Mouse (Mus musculus) intestine, embryonic 16.5 days (tissue): ENCODE data around the gene Ncoa5. TPM values are rescaled to one million over a fixed set of nuclear protein-coding genes. Genes with fewer than 3 reads are reported as not detected.

Experiments
- ATAC-seq: fragments of 200-750 bp; cut with Nextera tagmentation; 2 replicates; pipeline ENCODE4 v1.8.0; 2017; ENCODE audit warnings: moderate TSS enrichment, moderate library complexity
- H3K27ac ChIP-seq: fragments of 300-500 bp; sonication (generic); 2 replicates; pipeline ENCODE4 v1.5.1; 2014; ENCODE audit warnings: mild to moderate bottlenecking, low read length
- H3K27me3 ChIP-seq: fragments of 300-500 bp; sonication (generic); replicated peaks from 2 replicates; pipeline ENCODE4 v1.6.1; 2014; ENCODE audit warnings: low read length, control low read depth, mixed read lengths; ENCODE audit not compliant: control insufficient read depth, insufficient read depth
- H3K36me3 ChIP-seq: fragments of 300-500 bp; sonication (generic); 2 replicates; pipeline ENCODE4 v1.6.1; 2014; ENCODE audit warnings: low read length, control low read depth; ENCODE audit not compliant: control insufficient read depth, insufficient read depth
- H3K4me1 ChIP-seq: fragments of 300-500 bp; sonication (generic); 2 replicates; pipeline ENCODE4 v1.6.1; 2014; ENCODE audit warnings: low read length, control low read depth, mixed read lengths; ENCODE audit not compliant: control insufficient read depth, insufficient read depth
- H3K4me2 ChIP-seq: fragments of 300-500 bp; sonication (generic); 2 replicates; pipeline ENCODE4 v1.6.1; 2014; ENCODE audit warnings: low read depth, low read length, control low read depth
- H3K4me3 ChIP-seq: fragments of 300-500 bp; sonication (generic); 2 replicates; pipeline ENCODE4 v1.5.1; 2014; ENCODE audit warnings: mild to moderate bottlenecking, low read length
- H3K9ac ChIP-seq: fragments of 300-500 bp; sonication (generic); 2 replicates; pipeline ENCODE4 v1.6.1; 2014; ENCODE audit warnings: low read depth, low read length
- H3K9me3 ChIP-seq: fragments of 300-500 bp; sonication (generic); 2 replicates; pipeline ENCODE4 v1.6.1; 2016; ENCODE audit warnings: low read length, control low read depth; ENCODE audit not compliant: control insufficient read depth
- WGBS: fragments of 180-500 bp; shearing (Covaris S2); extraction: QIAGEN DNeasy Blood & Tissue Kit; methylation state at CpG from one replicate; pipeline ENCODE4 v1.1.7; 2014; 5-methylcytosine and 5-hydroxymethylcytosine counted together
- polyA plus RNA-seq: library from polyadenylated mRNA; unstranded; fragments of >200 nt; fragmentation: Nextera tagmentation; extraction: Ambion mirVana; gene quantifications from 2 replicates; pipeline ENCODE4 v1.2.1, GENCODE M21; 2015

Ncoa5 gene
- polyA plus RNA-seq, 1 experiment from 2014 or later = 41.4 TPM

DNA sequence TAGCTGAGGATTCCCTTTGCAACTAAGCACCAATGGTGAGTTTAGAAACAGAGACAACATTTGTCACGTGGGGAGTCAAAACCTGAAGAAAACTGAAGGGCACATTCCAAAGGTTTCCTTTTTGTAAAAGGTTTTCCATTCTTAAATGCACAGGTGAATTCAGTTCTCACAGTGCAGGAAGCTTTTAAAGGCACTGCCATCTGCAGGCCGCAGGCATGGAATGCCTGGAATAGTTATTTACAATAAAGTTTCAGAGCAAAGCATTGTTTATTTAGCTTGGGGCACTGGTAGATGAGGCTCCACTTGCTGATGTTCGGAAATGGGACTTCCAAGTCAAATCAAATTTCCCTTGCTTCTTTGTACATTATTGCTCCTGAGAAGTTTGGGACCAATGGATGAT lies 2.1 kb downstream of the Ncoa5 start:
- Histone ChIP-seq H3K4me2 (no peak overlapping the region), H3K9me3 (no peaks in the 10 kb centered on the region), H3K27ac (no peak overlapping the region), H3K9ac (no peak overlapping the region), H3K27me3 (0 out of 2 replicates have a peak, but pooled peaks cover 3% of the 10 kb centered on the region), H3K4me1 (peaks cover 10% of the 10 kb centered on the region), H3K36me3 (no peaks in the 10 kb centered on the region), H3K4me3 (no peak overlapping the region)
- WGBS = 37% methylated on average over 3 of the region's 3 CpGs
- no peak for ATAC-seq

DNA sequence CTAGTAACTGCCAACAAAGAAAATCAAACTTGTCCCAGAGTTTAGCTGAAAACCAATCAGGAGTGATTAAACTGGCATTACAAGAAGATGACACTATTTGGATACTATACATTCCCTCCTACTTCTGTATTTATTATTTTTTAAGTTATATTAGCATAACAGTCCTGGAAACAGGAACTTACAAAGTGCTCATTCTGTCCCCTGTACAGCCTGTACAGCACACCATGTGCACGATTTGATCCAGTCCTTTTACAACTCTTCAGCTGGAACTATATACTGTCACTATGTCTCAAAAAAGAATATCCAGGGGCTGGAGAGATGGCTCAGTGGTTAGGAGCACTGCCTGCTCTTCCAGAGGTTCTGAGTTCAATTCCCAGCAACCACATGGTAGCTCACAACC lies 7.5 kb downstream of the Ncoa5 start:
- Histone ChIP-seq H3K9me3 (no peaks in the 10 kb centered on the region), H3K27me3 (no peaks in the 10 kb centered on the region)
- 55% methylated on average over 1 of the region's 1 CpGs for WGBS

DNA sequence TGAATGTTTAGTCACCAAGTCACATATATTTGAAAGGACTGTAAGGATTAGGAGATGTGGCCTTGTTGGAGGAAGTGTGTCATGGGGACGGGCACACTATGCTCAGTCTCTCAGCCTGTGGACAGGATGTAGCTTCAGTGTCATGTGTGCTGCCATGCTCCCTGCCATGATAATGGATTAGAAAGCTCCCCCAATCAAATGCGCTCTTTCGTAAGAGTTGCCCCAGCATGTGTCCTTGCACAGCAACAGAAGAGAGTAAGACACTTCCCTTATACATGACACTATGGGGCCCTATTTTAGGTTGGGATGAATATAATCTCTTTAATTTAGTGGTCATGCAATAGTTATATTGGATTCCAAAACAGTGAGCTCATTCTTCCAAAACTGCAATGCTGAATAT lies 14.2 kb downstream of the Ncoa5 start:
- H3K4me2 ChIP-seq = no peak overlapping the region
- no peak overlapping the region for H3K9ac ChIP-seq
- H3K4me1 ChIP-seq = no peaks in the 10 kb centered on the region
- H3K27me3 ChIP-seq = no peaks in the 10 kb centered on the region
- H3K36me3 ChIP-seq = peaks cover 9% of the 10 kb centered on the region; the same call in 1 of the 2 replicates
- H3K9me3 ChIP-seq = no peaks in the 10 kb centered on the region
- ATAC-seq = no peak
- no peak overlapping the region for H3K27ac ChIP-seq
- WGBS = 85% methylated on average over 3 of the region's 3 CpGs
- H3K4me3 ChIP-seq = no peak overlapping the region

More for the DNA sequence above, 7.5 kb downstream of the Ncoa5 start:
- H3K36me3 ChIP-seq = peaks cover 5% of the 10 kb centered on the region; the same call in 1 of the 2 replicates
- no peak overlapping the region for H3K9ac ChIP-seq
- H3K27ac ChIP-seq = no peak overlapping the region
- no peak for ATAC-seq
- H3K4me1 ChIP-seq = no peaks in the 10 kb centered on the region
- no peak overlapping the region for H3K4me3 ChIP-seq
- no peak overlapping the region for H3K4me2 ChIP-seq

DNA sequence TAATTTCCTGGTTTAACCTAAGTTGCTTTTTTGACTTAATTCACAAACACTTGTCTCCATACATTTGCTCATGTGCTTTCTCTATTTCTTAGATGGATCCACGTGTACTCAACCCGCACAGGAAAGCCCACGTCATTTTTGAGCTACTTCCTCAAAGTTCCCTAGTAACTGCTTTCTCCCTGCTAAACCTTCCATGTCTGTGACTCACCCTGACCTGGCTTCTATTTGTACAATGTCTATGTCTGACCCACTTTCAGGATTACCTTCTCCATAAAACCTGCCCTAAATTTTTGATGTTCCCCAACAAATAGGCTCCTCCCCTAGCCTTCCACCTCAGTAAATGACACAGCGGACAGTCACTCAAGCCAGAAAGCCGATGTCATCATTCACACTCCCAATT lies 19.7 kb downstream of the Ncoa5 start:
- Histone ChIP-seq H3K4me3 (no peak overlapping the region), H3K4me1 (no peaks in the 10 kb centered on the region), H3K27me3 (no peaks in the 10 kb centered on the region), H3K9ac (no peak overlapping the region), H3K4me2 (no peak overlapping the region), H3K9me3 (no peaks in the 10 kb centered on the region), H3K27ac (no peak overlapping the region), H3K36me3 (peaks cover 3% of the 10 kb centered on the region; the same call in 1 of the 2 replicates)
- no peak for ATAC-seq
- 89% methylated on average over 5 of the region's 5 CpGs for WGBS

DNA sequence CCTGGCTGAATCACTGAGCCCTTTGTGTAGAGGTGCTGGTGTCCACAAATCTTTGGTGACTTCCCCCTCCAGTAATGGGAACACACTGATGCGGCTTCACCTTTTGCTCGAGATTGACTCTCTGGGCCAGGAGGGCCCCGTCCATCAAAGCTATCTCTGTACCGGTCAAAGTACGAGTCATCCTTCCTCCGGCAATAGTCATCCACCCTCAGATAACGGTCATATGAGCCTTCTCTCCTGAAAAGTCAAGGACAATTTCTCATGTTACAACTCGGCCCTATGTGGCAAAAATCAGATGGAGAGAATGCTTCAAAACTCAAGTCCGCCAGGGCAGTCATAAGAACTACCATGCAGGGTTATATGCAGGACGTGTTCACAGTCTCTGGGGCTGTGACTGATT lies 24.3 kb downstream of the Ncoa5 start:
- Histone ChIP-seq H3K4me3 (no peak overlapping the region), H3K27me3 (no peaks in the 10 kb centered on the region), H3K36me3 (peaks cover 18% of the 10 kb centered on the region), H3K4me2 (no peak overlapping the region), H3K9ac (no peak overlapping the region), H3K27ac (no peak overlapping the region), H3K9me3 (no peaks in the 10 kb centered on the region), H3K4me1 (no peaks in the 10 kb centered on the region)
- no peak for ATAC-seq
- 75% methylated on average over 10 of the region's 10 CpGs for WGBS

DNA sequence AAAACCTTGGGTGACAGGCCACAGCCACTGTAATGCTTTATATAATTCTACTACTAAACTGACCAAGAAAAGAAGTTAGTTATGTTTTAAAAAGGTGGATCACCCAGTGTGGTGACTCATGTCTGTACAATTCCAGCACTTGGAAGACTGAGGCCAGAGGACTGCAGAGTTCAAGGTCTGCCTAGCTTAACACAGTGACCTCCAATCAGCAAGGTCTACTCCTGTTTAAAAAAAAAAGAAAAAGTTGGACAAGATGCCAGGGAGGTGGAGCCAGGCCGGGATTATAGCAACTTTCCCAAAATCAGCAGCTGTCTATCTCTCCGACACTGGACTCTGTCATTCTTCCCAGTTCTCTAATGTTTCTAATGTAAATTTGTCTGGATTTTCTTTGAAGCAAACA lies 25.1 kb downstream of the Ncoa5 start:
- no peaks in the 10 kb centered on the region for H3K4me1 ChIP-seq
- H3K27ac ChIP-seq = no peak overlapping the region
- H3K9me3 ChIP-seq = no peaks in the 10 kb centered on the region
- H3K27me3 ChIP-seq = no peaks in the 10 kb centered on the region
- 82% methylated on average over 2 of the region's 2 CpGs for WGBS
- no peak overlapping the region for H3K9ac ChIP-seq
- H3K4me3 ChIP-seq = no peak overlapping the region
- no peak overlapping the region for H3K4me2 ChIP-seq
- peaks cover 19% of the 10 kb centered on the region for H3K36me3 ChIP-seq
- no peak for ATAC-seq

DNA sequence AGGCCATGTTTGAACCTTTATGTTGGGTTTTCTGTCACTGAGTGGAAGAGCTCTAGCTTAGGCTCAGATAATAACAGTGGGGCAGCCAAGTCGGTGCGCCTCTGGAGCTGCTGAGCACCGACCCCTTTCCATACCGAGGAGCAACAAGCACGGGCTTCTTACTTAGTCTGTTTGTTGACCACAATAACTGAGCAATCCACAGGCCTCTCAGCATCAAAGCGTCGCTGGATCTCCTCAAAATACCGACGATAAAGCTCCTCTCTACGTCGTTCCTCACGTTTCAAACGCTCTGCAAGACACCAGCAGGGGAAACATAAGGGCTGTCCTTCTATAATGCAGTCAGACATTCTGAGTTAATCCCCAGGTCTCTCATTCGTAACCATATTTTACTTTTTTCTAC lies 25.5 kb downstream of the Ncoa5 start:
- no peak for ATAC-seq
- Histone ChIP-seq H3K4me1 (no peaks in the 10 kb centered on the region), H3K9ac (no peak overlapping the region), H3K9me3 (no peaks in the 10 kb centered on the region), H3K27ac (no peak overlapping the region), H3K4me3 (no peak overlapping the region), H3K27me3 (no peaks in the 10 kb centered on the region), H3K36me3 (peaks cover 21% of the 10 kb centered on the region), H3K4me2 (no peak overlapping the region)
- 96% methylated on average over 14 of the region's 14 CpGs for WGBS

DNA sequence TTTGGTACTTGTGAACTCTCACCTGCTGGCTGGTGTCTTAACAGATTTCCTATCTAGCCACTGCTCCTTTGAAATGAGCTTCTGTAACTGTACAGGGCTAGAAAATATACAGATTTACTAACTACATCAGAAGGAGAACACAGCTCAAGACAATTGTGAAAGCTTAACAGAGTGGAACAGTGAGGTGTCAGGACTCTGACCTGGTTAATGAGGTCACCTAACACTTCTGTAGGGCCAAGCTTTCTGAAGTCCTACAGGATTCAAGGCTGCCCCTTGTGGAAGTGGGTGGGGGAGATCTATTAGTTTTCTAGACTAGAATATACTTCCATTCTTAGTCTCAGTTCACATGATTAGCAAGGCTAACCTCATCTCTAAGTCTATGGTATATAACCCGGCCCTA lies 26.7 kb downstream of the Ncoa5 start:
- 97% methylated on average over 1 of the region's 1 CpGs for WGBS
- Histone ChIP-seq H3K4me3 (no peak overlapping the region), H3K27ac (no peak overlapping the region), H3K9me3 (no peaks in the 10 kb centered on the region), H3K4me1 (no peaks in the 10 kb centered on the region), H3K36me3 (peaks cover 30% of the 10 kb centered on the region), H3K4me2 (no peak overlapping the region), H3K27me3 (no peaks in the 10 kb centered on the region), H3K9ac (no peak overlapping the region)
- ATAC-seq = no peak

DNA sequence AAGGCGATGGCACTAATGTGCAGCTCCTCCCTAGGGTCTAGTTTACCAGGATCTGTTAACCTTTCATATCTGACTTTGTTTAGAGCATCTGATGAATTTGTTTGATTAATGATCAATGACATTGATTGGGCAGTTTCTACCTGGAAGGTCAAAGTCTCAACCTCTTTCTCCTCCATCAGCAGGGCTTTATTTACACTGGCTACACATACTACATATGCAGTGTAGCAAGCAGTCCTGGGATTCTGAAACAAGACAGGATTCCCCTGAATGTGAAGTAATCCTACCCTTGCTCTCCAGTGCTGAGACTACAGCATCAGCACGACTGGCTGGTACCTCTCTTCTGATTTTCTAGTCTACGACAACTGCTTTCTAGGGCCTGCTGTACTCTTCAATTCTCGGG lies 27.9 kb downstream of the Ncoa5 start:
- no peaks in the 10 kb centered on the region for H3K9me3 ChIP-seq

DNA sequence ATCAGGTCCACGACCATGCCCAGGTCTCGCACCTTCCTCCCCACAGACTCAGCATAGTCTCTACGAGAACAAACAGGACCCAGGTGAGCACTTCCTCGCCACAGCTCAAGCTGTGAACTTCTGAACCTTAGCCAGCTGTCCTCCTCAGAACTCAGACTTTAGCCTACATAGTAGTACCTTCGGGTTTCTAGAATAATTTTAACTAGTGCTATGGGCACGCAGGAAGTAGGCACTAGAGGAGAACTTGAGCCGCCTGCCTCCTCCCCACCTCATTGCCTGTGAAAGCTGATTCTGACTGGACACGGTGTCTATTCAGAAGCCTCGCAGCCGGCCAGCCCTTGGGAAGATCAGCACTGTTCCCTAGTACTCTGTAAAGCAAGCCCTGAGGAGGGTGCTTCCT lies 30.4 kb downstream of the Ncoa5 start:
- Histone ChIP-seq H3K36me3 (peaks cover 46% of the 10 kb centered on the region), H3K27ac (no peak overlapping the region)
- 92% methylated on average over 10 of the region's 10 CpGs for WGBS

More for the DNA sequence above, 27.9 kb downstream of the Ncoa5 start:
- 88% methylated on average over 4 of the region's 4 CpGs for WGBS
- H3K4me1 ChIP-seq = no peaks in the 10 kb centered on the region
- H3K27me3 ChIP-seq = no peaks in the 10 kb centered on the region
- no peak overlapping the region for H3K4me2 ChIP-seq
- no peak overlapping the region for H3K27ac ChIP-seq
- H3K9ac ChIP-seq = no peak overlapping the region
- H3K36me3 ChIP-seq = peaks cover 40% of the 10 kb centered on the region
- no peak overlapping the region for H3K4me3 ChIP-seq
- no peak for ATAC-seq

More for the DNA sequence above, 30.4 kb downstream of the Ncoa5 start:
- H3K4me2 ChIP-seq = no peak overlapping the region
- H3K9me3 ChIP-seq = no peaks in the 10 kb centered on the region
- no peak overlapping the region for H3K4me3 ChIP-seq
- no peaks in the 10 kb centered on the region for H3K4me1 ChIP-seq
- no peak for ATAC-seq
- no peaks in the 10 kb centered on the region for H3K27me3 ChIP-seq
- no peak overlapping the region for H3K9ac ChIP-seq
